Mouse (Mus musculus) embryo, embryonic 10.5 days (tissue): ENCODE measurements at regions not wholly inside any gene's neighbourhood (a gene's known extent, or its start where the extent isn't known, plus 50 kb on each side); places are given as distances from the start of the nearest gene placed in this dataset.
A peak's percentile ranks its signal among the peaks of the same experiment; 100 is the strongest.

Experiments
- DNase-seq: peaks from one replicate; pipeline ENCODE4 v3.0.0-alpha.2; 2015; ENCODE audit warnings: low spot score

DNA sequence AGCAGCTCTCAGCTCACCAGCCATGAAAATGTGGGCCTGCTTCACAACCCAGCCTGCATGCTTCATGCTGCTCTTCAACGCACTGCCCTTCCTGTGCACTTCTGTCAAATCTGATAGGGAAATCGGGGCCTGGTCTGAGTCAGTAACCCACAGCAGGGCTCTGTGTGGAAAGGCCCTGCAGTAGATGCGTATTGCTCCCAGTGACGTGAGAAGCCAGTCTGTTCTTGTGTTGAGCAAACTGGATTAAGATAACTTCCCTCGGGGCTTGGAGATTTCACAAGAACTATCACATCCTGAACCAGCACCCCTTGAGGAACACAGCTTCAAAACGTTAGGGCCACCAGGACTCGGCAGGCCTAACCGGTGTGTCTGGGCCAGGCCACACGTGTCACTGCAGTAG lies 106.5 kb upstream of the Klf14 start:
- DNase-seq = no peak

DNA sequence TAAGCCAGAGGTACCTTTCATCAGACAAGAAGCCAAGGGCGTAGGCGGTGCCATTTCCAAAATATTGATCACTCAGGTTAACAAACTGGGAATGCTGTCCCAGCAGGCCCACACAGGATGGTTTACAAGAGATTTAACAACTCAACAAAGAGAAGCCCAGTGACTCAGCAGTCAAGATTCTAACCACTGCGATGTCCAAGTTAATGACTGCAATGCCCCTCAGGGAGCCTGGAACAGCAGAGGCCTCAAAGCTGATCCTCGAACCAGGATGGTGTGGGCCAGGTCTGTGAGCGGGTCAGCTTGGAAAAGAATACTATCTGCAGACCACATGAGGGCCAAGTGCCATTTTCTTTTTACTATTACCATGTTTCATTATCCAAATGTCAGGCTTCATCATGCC lies 108.0 kb upstream of the Klf14 start:
- no peak for DNase-seq

DNA sequence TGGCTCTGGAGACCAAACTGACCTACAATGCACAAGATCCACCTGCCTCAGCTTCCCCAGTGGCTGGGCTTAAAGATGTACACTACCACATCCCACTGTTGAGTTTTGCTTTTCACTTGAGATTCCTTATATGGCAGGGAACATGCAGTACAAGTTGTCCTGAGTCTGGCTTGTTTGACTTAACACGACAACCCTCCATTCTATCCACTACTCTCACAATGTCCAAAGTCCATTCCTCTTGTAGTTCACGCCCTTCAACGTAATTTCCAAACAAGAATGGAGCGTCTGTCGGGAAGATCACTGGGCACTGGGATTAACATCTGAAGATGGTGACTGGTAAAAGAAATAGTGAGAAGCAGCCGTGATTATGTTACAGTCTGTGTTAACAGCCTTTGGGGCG lies 108.6 kb upstream of the Klf14 start:
- no peak for DNase-seq

DNA sequence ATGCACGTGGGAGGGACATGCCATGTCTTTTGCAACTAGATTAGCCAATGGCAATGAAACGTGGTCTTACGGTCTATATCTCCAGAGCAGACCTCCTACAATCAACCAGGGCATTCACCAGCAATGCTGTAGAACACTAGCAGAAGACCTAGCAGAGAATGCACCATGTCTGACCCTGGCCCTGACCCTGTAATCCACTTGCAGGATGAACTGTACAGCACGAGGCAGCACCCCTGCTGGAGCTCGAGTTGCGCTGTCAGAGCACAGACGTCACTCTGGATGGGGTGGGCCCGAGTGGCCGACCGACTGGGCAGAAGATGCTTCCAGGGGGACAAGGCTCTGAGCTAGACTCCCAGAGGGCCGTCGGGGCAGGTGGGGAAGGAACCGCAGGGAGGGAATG lies 110.4 kb upstream of the Klf14 start:
- DNase-seq = no peak

DNA sequence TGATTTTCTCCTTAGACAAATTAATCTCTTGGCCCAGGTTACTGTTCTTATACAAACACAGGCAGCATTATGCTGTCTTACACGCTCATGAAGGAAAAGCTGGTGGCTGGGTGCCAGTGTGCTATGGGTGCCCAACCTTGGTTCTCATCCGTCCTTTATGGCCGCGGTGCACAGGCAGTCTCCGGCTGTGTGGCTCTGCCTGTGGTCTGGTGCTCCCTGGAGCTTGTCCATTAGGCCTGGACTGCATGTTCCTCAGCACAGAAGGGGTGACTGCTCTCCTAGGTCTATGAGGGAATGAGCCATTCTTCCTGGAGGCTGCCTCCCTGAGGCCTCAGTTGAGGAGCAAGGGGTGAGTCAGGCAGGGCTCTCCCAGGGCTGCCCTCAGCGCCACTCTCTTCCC lies 111.7 kb upstream of the Klf14 start:
- DNase-seq = no peak

DNA sequence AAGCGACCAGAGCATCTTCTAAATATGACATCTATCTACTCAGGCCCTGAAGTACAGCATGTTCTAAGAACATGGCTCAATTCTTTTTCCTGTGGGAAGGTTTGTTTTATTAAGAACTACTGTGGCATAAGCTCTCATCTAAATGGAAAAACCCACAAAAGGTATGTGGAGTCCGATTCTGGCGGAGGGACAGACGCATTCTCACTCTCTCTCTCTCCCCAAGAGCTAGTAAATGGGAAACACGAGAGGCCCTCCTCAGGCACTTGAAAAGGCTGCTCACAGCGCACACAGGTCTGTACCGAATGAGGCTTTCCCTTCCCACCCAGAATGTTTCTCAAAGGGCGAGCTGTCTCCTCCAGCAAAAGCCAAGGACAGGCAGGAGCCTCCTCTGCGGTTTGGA lies 112.1 kb upstream of the Klf14 start:
- no peak for DNase-seq

DNA sequence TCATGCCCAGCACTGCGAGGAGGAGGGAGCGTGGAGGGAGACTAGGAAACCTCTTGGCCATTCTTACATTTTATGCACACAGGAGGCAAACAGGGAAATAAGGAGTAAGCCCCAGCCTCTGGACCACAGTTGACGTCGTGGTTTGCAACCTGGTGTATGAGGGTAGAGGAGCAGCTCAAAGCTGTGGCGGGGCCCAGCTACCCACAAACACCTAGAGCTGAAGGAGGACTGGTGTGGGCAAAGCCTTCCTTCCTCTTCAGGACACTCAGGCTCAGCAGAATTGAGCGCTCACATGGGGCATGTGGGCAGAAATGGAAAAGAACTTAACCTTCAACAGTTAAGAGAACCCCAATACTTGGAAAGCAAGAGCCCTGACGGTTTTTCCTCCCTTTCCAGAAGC lies 113.2 kb upstream of the Klf14 start:
- DNase-seq = no peak

DNA sequence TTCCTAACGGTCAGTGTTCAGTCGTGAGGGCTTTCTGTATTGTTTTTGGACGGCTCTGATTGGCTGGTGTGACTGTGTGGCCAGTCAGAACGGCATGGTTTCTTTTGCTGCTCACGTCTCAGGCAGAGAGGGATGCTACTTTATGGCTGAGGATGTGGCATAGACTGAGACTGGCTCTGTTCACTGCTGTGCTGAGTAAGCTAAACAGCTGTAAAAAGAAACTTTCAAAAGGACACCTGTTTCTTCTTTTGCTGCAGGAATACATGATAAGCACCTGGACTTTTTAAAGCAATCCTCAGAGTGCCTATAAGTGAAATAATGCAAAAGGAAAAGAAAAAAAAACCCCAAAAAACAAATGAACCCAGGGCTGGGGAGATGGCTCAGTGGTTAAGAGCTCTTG lies 113.7 kb upstream of the Klf14 start:
- DNase-seq = no peak

DNA sequence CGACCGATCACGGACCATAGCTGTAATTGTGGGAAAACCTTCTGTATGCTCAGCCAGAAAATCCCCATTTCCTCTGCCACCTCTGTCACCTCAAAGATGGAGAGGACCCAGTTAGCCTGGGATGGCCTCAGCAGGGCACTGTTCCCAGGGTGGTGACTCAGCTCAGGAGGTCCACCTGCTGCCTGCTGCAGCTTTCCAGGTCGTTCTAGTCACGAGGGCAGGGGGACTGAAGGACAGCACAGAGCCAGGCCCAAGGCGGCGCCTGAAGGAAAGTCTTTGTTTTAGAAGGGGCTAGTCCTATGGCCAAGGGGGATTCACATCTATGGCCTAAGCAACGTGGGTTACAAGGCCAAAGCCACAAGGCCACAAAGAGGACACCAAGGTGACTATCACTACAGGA lies 114.5 kb upstream of the Klf14 start:
- DNase-seq = no peak

DNA sequence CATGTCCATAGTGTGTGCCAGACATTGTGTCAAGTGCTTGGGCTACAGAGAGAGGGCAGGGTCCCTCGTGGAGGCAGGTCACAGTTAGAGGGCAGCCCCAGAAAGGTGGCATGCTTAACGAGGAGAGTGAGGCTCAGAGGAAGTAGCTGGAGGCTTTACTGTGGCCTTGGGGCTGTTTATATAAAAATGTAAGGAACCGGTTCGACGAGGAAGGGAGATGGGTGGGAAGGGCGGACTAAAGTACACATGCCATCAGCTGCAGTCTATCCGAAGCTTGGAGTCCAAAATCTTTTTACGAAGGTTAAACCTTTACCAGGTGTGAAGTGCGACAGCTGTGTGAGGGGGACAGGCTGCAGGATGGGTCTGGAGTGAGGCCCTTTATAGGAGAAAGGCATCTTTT lies 115.5 kb upstream of the Klf14 start:
- DNase-seq = no peak

DNA sequence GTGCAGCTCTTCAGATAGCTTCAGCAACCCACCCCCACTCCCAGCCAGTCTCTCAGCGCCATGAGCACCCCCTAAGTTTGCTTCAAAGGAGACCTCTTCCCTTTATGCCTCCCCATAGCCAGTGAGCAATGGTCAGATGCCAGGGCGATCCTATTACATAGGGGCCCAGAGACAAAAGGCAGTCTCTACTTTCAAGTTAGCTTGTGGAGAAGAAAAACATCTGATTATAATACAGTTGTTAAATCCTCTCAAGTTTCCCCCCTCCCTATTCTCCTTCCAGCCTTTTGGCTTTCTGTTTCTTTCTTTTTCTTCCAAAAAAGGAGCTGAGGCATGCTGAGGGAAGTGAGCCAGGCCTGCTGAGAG lies 116.3 kb upstream of the Klf14 start:
- DNase-seq = no peak

DNA sequence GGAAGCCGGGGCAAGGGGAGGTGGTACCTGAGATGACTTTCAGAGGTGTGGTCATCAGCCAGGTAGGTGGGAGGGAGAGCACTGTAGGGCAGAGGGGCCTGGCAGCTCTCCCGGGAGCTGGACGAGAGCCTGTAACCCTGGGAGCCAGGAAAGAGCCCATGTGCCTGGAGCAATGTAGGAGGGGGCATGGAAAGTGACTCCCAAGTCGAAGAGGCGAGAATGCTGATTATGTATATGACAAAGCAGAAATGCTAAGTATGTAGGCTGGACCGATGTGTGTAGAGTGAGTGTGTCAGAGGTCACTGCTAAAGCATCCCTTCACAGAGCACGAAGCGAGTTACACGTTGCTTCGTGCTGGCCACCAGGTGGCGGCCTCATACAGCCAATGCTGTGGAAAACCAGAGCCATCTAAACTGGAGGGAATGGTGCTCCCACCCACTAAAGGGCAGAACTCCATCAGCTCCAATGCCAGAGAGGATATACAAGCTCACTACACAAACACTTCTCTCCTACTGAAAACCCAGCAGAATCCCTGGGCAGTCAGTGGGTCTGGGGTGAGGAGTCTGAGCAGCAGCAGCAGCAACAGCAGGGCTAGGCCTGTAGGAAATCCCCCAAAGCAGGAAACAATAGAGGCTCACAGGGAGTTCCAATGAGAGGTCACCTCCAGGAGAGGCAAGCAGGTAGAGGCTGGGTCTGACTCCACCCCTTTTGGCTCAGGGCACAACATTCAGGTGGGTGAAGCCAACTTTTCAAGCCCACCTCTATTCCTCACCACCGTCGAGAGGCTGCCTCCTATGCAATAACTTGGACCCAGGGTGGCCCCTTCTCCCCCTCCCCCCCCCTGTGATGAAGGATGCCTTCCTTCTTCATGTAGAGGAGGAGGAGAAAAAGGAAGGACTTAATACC lies 116.9 kb upstream of the Klf14 start:
- DNase-seq = peak; percentile 88

DNA sequence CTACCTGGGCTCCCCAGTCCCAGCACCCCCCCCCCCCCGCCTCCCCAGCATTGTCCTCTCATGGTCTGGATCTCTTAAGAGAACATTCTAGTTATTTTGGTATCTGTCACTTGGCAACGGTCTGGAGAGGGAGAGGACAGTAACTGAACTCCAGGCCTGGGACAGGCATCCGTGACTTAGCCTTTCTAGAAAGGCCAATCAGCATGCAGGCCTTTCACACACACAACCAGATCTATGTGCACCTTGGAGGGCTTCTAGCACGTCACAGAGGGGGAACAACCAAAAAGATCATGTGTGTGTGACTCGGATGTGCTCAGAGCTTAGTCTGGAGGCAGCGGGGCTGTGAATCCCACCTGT lies 117.6 kb upstream of the Klf14 start:
- DNase-seq = no peak

DNA sequence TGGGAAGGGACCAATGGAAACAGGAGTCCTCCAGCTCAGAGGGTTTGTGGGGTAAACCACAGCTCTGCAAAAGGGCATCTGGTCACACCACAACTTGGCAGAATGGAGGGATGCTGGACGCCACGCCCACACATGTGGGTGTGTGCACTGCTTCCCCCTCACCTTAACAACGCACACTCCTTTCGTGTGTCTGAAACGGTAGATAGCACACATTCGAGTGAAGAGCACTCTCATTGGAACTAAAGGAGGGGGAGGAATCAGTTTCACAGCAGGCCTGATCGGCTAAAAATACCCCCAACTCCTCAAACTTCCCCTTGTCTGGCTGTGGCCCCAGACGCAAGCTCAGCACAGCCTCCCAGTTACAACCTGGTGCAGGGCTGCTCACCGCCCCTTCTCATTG lies 118.3 kb upstream of the Klf14 start:
- DNase-seq = no peak

DNA sequence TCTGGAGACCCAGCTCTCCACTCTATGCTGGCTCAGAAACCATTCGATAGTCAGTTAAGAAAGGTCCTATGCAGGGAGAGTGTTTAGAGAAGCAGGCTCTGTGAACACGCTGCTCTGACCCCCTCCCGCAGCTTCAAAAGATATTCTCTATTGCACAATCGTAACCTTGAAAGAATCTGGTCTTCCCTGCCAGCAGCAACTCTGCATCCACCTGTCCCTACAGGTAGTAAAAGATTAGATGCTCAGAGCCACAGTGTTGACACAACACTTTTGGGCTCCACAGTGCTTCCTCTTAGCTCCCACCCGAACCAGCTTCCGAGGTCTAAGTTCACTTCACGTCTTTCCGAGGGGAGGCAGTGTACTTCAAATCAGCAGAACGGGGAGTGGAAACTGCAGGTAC lies 118.9 kb upstream of the Klf14 start:
- DNase-seq = no peak

DNA sequence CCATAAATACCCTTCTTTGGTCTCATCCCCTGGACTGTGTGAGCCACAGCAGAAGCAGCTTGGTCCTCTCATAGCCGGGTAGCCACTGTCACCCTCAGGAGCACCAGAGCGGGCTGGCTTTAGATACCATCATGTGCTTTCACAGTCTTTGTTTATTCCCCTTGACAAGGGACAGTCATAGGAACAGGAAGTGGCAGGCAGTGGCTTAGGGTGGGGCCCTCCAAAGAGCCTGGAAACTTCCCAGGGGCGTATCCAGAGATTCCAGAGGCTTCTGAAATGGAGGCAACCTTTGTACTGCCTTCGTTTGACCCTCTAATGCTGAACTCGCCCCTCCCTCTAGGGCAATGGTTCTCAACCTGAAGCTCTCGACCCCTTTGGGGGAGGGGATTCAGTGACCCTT lies 119.5 kb upstream of the Klf14 start:
- DNase-seq = no peak

DNA sequence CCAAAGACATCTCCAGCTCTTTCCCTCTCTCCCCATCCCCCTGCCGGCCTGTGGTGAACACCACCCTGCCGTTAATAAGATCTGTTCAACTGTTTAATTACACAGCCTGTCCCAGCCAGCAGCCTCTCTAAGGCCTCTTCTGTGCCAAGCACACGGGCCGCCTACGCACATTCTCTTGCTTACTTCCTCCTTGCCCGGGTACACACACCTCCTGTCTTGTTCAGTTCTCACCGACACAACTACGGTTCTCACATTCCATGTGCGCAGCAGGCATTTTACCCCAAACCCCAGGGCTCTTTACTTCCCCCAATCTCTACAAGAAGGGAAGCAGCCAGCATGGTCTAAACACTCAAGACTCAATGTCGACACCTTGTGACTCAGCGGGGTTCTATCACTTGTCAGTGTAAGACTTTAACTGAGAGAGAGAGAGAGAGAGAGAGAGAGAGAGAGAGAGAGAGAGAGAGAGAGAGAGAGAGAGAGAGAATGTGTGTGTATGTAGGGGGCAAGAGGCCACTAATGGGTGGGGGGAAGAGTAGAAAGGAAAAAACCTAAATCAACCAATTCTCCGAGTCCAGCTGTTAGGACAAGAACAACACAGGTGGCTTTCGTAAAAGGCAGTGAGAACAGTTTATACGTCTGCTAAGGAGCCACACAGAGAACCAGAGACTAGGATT lies 120.8 kb upstream of the Klf14 start:
- no peak for DNase-seq

DNA sequence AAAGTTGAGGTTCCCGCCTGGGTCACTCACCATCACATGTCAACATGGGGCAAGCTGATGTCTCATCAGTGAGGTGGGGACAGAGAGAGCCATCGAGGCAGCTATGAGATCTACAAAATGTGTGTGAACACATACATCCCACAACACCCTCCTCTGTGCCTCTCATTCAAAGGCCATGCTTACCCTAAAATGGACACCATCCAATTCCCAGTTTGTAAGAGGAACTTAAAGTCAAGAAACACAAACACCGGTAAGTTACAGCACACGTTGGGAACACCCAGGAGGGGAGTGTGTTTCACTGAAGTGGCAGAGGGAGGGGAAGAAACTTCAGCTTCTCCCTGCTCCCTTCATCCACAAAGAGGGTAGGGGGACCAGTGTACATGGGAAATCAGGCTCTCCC lies 121.4 kb upstream of the Klf14 start:
- DNase-seq = no peak

DNA sequence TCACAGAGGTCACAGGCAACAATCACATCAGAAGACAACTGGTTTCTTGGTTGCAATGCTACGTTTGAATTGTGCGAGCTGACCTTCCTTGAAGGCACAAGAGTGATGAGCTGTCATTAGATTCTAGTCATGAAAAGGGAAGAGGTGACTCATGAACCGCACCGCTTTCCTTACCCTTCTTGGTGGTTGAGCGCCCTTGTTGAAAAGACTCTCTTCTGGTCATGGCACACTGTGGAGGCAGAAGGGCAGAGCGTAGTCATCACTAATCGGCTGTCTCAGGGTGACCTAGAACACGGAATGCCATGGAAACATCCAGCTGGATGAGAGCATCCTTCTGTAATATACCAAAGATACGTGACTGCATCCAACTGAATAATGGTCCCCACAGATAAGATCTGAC lies 121.8 kb upstream of the Klf14 start:
- no peak for DNase-seq

DNA sequence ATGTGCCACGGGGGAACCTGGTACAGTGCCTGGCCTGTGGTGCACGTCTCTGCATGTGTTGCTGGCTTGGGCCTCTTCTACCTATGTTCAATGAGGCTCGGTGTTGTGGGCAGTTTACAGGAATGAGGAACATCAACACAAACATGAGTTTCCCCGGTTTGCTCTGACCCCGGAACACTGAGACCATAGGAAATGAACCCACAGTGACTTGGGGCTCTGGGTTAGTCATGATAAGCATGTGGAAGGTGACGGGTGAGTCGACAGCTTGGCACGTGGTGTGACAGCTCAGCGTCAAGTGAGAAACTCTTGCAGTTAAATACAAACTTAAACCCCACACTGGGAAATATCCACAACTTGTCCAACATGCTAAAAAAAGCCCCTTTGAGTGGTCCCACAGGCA lies 122.4 kb upstream of the Klf14 start:
- DNase-seq = no peak

DNA sequence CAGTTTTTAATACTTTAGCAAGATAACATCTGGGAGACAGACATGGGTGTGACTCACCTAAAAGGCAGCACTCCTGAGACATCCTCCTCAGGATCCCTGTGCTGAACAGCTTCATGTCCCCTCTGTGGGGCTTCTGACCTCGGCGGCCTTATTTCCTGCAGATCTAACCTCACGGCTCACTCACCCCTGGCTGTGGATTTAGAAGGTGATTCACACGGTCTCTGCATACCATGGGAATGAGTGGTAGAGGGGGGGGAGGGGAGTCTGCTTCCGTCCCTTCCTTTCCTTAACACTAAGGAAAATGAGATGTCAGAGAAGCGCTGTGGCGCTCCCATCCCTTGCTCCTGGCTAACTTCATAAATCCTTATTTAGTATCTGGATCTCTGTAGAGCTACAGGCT lies 123.1 kb upstream of the Klf14 start:
- DNase-seq = no peak

DNA sequence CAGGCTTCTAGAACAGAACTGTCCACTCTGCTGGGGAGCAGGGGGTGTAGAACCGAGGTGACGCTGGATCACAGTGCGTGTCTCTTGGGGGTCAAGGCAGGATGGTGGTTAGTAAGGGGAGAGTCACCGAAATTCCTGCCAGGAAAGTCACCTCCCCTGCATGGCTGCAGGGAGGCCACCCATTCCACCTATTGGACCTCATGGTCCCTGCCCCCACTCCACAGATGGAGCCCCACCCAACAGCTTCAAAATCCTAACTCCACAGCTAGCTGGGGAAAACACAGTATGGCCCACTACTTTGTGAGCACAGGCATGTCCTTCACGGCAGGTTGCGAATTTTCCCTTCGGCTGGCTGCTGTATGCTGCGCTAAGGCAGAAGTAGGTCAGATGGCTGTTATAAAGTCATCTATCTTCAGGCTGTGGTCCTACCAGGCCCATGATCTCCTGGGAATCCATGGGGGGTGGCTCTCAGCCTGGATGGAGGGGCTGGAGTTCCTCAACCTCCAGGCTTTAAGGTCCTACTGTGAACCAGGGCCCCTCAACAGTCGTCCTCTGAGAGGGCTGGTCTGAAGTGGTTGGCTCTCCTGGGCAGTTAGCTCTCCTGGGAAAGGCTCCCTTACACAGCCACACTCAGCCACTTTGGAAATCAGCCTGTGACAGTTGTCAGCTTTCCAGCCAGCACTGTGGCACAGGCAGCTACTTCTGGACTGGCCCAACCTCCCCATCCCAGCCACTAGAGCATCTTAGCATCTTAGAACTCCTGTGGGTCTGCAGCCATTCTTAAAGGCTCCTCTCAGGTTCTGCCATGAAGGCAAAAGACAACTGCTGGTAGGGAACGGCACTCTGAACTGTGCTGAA lies 124.0 kb upstream of the Klf14 start:
- DNase-seq = no peak

DNA sequence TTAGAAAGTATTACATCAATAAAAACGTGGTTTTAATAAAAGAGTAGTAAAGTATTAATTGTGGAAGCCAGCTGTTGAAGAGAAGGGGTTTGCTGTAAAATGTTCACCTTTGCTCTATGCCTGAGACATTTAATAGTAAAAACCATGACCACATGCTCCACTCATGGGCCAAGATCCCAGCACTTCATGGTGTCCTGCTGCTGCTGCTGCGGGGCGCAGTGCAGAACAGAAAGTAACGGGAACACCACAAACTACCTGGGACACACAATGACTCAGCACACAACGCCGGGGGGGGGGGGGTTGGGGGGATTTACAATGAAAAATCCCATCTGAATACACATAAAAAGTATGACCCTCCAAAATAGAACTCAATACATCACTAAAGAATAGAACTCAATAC lies 124.8 kb upstream of the Klf14 start:
- no peak for DNase-seq
